Mouse (Mus musculus) macrophage (primary cell): ENCODE data around the gene Pdp2. TPM values are rescaled to one million over a fixed set of nuclear protein-coding genes. Genes with fewer than 3 reads are reported as not detected.

ENCODE experiments used
- H3K27ac ChIP-seq: fragments of 350-480 bp; formaldehyde crosslinking; 2 replicates; pipeline ENCODE4 v1.9.0; 2021
- H3K36me3 ChIP-seq: fragments of 350-480 bp; formaldehyde crosslinking; 2 replicates; pipeline ENCODE4 v1.9.0; 2021; ENCODE audit errors: inconsistent target
- H3K4me3 ChIP-seq: fragments of 350-480 bp; formaldehyde crosslinking; 2 replicates; pipeline ENCODE4 v1.9.0; 2021; ENCODE audit errors: inconsistent target
- H3K79me2 ChIP-seq: fragments of 350-480 bp; formaldehyde crosslinking; 2 replicates; pipeline ENCODE4 v1.9.0; 2021; ENCODE audit errors: inconsistent target
- WGBS: methylation state at CpG from one replicate; pipeline ENCODE4 v1.1.7; 2026; ENCODE audit warnings: inconsistent platforms; ENCODE audit not compliant: missing documents; 5-methylcytosine and 5-hydroxymethylcytosine counted together
- polyA plus RNA-seq: library from polyadenylated mRNA; stranded (reverse); fragments of 250-400 nt; gene quantifications from 3 replicates; pipeline ENCODE4 v1.2.4, GENCODE M21; 2018; ENCODE audit warnings: inconsistent platforms

Pdp2 gene
- polyA plus RNA-seq, 1 experiment from 2014 or later: 6.2 TPM

- Histone ChIP-seq H3K27ac (no peak overlapping the region), H3K36me3 (peaks cover 16% of the 10 kb centered on the region), H3K4me3 (no peak overlapping the region), H3K79me2 (peaks cover 37% of the 10 kb centered on the region)
- WGBS: 95% methylated on average over 3 of the region's 3 CpGs
Observed at GRCm38 (mm10) chr8:104590284-104590683, 967 bp upstream of the Pdp2 start.

- H3K36me3 ChIP-seq: peaks cover 16% of the 10 kb centered on the region
- WGBS: 7% methylated on average over 9 of the region's 9 CpGs
- H3K79me2 ChIP-seq: peaks cover 49% of the 10 kb centered on the region
- H3K4me3 ChIP-seq: peak overlapping the region; percentile 72
- H3K27ac ChIP-seq: peak overlapping the region; percentile 88
Observed at GRCm38 (mm10) chr8:104591856-104592255, 605 bp downstream of the Pdp2 start.

GRCm38 (mm10) chr8:104592566-104592965 is 1.3 kb downstream of the Pdp2 start:
- Histone ChIP-seq H3K79me2 (peaks cover 56% of the 10 kb centered on the region), H3K36me3 (peaks cover 16% of the 10 kb centered on the region), H3K4me3 (peak overlapping the region; percentile 72; the same call in 1 of the 2 replicates), H3K27ac (0 out of 2 replicates have a peak overlapping the region, but pooled peaks have one; percentile 88)
- WGBS: 80% methylated on average over 6 of the region's 6 CpGs

DNA sequence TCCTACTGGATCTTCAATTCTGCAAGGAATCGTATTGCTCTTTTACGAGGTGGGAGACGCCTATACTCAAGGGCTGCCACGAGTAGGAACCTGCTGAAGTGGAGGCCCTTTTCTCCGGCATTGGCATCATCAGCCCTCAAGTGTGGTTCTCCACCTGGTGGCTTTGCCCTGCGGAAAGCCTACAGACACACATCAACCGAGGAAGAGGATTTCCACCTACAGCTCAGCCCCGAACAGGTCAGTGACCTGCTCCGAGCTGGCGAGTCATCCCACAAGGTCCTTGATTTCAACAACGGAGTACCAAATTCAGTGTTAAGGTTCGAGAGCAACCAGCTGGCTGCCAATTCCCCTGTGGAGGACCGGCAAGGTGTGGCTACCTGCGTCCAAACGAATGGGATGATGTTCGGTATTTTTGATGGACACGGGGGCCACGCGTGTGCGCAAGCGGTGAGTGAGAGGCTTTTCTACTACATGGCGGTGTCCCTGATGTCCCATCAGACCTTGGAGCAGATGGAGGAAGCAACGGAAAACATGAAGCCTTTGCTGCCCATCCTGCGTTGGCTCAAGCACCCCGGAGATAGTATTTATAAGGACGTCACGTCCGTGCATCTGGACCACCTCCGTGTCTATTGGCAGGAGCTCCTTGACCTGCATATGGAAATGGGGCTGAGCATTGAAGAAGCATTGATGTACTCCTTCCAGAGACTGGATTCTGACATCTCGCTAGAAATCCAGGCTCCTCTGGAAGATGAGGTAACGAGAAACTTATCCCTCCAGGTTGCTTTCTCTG is 2.5 kb downstream of the Pdp2 start:
- Histone ChIP-seq H3K79me2 (peaks cover 60% of the 10 kb centered on the region), H3K4me3 (no peak overlapping the region), H3K36me3 (peaks cover 16% of the 10 kb centered on the region), H3K27ac (no peak overlapping the region)
- WGBS: 95% methylated on average over 31 of the region's 31 CpGs

DNA sequence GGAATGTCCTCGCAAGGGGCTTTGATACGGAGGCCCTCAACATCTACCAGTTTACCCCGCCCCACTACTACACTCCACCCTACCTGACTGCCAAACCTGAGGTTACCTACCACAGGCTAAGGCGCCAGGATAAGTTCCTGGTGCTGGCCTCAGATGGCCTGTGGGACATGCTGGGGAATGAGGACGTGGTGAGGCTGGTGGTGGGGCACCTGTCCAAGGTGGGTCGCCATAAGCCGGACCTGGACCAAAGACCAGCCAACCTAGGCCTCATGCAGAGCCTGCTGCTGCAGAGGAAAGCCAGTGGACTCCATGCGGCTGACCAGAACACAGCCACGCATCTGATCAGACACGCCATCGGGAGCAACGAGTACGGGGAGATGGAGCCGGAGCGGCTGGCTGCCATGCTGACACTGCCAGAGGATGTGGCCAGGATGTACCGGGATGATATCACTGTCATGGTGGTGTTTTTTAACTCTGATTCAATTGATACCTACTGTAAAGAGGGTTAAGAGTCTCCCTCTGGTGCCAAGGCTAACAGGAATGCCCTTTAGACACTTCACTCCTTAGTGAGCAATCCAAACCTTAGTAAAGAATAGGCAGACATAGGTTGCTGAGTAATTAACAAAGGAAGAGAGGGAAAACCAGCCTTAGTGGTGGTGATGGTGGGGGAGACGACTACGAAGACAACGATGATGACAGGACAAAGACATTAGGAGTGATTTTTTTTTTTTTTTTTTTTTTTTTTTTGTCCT is 3.5 kb downstream of the Pdp2 start:
- Histone ChIP-seq H3K4me3 (no peak overlapping the region), H3K36me3 (peaks cover 16% of the 10 kb centered on the region), H3K79me2 (peaks cover 60% of the 10 kb centered on the region), H3K27ac (no peak overlapping the region)
- WGBS: 96% methylated on average over 19 of the region's 19 CpGs

GRCm38 (mm10) chr8:104595773-104596536 is 4.7 kb downstream of the Pdp2 start:
- peaks cover 60% of the 10 kb centered on the region for H3K79me2 ChIP-seq
- H3K36me3 ChIP-seq: peaks cover 16% of the 10 kb centered on the region
- H3K4me3 ChIP-seq: no peak overlapping the region
- H3K27ac ChIP-seq: no peak overlapping the region
- WGBS: 15% methylated on average over 21 of the region's 21 CpGs

GRCm38 (mm10) chr8:104597656-104598055 is 6.4 kb downstream of the Pdp2 start:
- Histone ChIP-seq H3K79me2 (peaks cover 49% of the 10 kb centered on the region), H3K4me3 (no peak overlapping the region), H3K36me3 (peaks cover 16% of the 10 kb centered on the region), H3K27ac (no peak overlapping the region)
- 98% methylated on average over 6 of the region's 6 CpGs for WGBS

DNA sequence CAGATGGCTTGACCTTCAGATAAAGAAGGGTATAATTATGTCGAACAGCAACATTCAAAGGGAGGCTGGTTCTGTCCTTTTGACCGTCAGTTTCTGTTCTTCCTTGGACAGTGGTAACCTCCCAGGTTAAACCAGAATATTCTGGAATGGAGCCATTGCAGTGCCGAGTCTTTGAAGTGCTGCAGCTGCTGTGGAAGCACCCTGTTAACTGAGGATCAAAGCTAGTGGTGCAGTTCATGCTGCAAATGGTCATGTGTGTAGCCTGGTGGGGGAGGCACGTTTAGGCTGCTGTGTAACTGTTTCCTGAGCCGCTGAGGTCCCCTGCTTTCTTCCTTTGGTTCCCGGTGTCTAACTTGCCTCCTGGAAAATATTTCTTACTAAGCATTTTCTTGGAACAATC is 7.2 kb downstream of the Pdp2 start:
- peaks cover 41% of the 10 kb centered on the region for H3K79me2 ChIP-seq
- H3K36me3 ChIP-seq: peaks cover 16% of the 10 kb centered on the region
- no peak overlapping the region for H3K27ac ChIP-seq
- WGBS: 81% methylated on average over 6 of the region's 6 CpGs
- H3K4me3 ChIP-seq: no peak overlapping the region

- H3K79me2 ChIP-seq: peaks cover 16% of the 10 kb centered on the region; the same call in 1 of the 2 replicates
- no peaks in the 10 kb centered on the region for H3K36me3 ChIP-seq
- no peak overlapping the region for H3K4me3 ChIP-seq
- 63% methylated on average over 7 of the region's 7 CpGs for WGBS
- no peak overlapping the region for H3K27ac ChIP-seq
Observed at GRCm38 (mm10) chr8:104601386-104601785, 10.1 kb downstream of the Pdp2 start.

DNA sequence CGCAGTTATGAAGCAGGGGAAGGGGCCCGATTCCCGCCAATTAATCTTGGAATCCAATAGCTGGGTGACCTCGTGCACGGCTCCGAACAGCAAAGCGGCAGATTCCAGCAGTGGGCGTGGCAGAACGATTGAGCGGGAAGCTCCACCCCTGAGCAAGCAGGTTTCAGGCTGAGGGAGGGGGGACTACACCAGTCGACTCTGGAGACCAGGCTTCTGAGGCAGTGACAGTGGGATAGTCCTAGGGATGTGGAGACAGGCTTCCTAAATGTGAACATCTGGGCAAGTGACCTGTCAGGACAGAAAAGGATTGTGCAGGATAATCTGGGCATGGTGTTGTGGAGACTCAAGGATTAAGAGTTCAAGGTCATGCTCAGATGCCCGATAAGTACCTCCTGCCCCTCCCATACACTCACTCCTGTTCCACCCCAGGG is 10.7 kb downstream of the Pdp2 start:
- H3K79me2 ChIP-seq: peaks cover 10% of the 10 kb centered on the region; the same call in 1 of the 2 replicates
- H3K27ac ChIP-seq: no peak overlapping the region
- WGBS: 9% methylated on average over 11 of the region's 12 CpGs
- H3K36me3 ChIP-seq: no peaks in the 10 kb centered on the region
- no peak overlapping the region for H3K4me3 ChIP-seq

DNA sequence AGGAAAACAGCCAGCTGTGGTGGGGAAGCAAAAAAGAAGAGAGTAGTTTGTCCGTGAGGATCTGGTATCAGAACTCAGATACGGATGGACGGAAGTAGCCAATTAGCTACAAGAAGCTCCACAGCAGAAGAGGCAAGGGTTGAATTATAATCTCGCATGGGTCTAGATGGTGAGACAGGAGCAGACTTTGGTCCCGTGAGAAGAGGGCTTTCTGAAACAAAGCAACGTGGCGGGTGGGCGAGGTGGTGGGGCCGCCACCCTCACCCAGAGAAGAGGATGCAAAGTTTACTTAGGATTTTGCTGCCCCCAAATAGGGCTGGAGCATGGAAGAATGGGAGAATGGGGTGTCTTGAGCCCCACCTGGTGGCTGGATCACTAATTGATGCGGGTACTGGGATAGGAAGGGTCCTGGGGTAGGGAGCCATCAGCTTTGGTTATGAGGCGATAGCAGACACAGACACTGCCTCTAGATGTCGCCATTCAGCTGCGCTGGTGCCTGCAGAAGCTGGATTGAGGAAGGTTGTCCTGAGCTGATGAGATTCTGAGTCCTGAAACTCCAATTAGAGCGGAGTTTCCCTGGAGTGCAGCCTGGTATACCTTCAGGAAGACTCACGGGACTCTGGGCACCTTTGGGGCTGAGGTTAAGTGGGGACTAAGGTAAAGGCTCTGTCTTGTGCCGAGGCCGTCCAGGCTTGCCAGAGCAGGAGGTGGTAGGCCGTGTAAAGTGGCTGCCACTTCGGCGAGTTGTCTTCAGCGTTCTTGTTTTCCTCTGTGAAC is 11.4 kb downstream of the Pdp2 start:
- WGBS: 35% methylated on average over 21 of the region's 21 CpGs
- H3K36me3 ChIP-seq: no peaks in the 10 kb centered on the region
- H3K27ac ChIP-seq: no peak overlapping the region
- no peak overlapping the region for H3K4me3 ChIP-seq
- H3K79me2 ChIP-seq: peaks cover 3% of the 10 kb centered on the region; the same call in 1 of the 2 replicates

DNA sequence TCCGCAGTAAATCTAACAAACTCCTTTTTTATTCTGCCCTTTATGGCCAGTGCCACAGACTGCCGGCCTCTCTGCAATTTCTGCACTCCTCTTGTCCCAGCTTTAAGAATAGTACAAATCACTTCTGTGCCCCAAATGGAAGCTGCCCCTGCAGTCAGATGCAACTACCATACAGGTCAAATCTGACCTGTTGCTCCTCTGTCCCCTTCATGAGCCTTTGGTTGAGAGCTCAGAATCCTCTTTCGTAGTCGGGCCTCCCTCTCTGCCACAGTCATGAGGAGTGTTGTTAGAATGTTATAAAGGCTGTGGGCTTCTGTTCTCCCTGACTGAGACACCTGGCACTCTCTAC is 12.0 kb downstream of the Pdp2 start:
- Histone ChIP-seq H3K4me3 (no peak overlapping the region), H3K36me3 (no peaks in the 10 kb centered on the region), H3K27ac (no peak overlapping the region), H3K79me2 (no peaks in the 10 kb centered on the region)
- 92% methylated on average over 3 of the region's 4 CpGs for WGBS

DNA sequence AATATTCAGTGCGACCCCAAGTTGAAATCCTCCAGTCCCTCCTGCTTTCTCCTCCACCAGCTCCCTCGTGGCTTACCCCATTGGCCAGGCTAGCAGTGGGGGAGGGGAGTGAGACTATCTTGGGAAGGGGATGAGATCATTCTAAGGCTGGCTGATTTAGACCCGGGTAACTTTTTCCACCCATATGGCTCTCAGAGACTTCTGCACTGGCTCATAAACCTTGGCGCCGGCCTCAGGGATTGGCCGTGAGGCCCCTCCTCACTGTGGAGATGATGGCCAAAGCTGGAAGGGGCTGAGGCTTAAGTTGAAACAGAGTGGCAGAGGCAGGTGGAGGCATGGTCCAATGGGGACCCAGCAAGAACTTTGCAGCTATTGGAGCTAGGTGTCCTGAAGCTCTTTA is 15.1 kb downstream of the Pdp2 start:
- no peak overlapping the region for H3K4me3 ChIP-seq
- no peaks in the 10 kb centered on the region for H3K79me2 ChIP-seq
- H3K27ac ChIP-seq: no peak overlapping the region
- no peaks in the 10 kb centered on the region for H3K36me3 ChIP-seq
- WGBS: 67% methylated on average over 6 of the region's 6 CpGs

GRCm38 (mm10) chr8:104607944-104608343 is 16.7 kb downstream of the Pdp2 start:
- H3K79me2 ChIP-seq: no peaks in the 10 kb centered on the region
- H3K4me3 ChIP-seq: no peak overlapping the region
- no peak overlapping the region for H3K27ac ChIP-seq
- whole genome bisulfite sequencing: 89% methylated on average over 2 of the region's 2 CpGs
- no peaks in the 10 kb centered on the region for H3K36me3 ChIP-seq
